Mouse (Mus musculus): ENCODE results near the gene Fhl3.

GRCm38 (mm10) chr4:124700248-124700971, at the start of gene Fhl3:
- TF ChIP-seq EP300 (IDR thresholded peaks at IDR 0.05; ENCODE audit: low read depth) (no peak), CTCF (IDR thresholded peaks at IDR 0.05; ENCODE audit: low read depth) (no peak)

Data from liver, postnatal 0 days (tissue).